Mouse (Mus musculus) C2C12 (cell line): Measurements from ENCODE around the gene Parl. TPM values are rescaled to one million over a fixed set of nuclear protein-coding genes. Genes with fewer than 3 reads are reported as not detected.

Source experiments
- H3K27me3 ChIP-seq: one replicate; pipeline ENCODE4 v1.6.1; 2011; ENCODE audit not compliant: control insufficient read depth, insufficient read depth, insufficient read length
- H3K36me3 ChIP-seq: one replicate; pipeline ENCODE4 v1.6.1; 2011; ENCODE audit not compliant: control insufficient read depth, insufficient read depth
- H3K4me3 ChIP-seq: one replicate; pipeline ENCODE4 v1.5.1; 2011; ENCODE audit warnings: mild to moderate bottlenecking, control low read depth; ENCODE audit not compliant: poor library complexity, insufficient read depth, severe bottlenecking
- H3K79me2 ChIP-seq: one replicate; pipeline ENCODE4 v1.6.1; 2011; ENCODE audit not compliant: control insufficient read depth, insufficient read depth
- H3K79me3 ChIP-seq: one replicate; pipeline ENCODE4 v1.6.1; 2011; ENCODE audit warnings: low read depth, control low read depth
- H3ac ChIP-seq: one replicate; pipeline ENCODE3; 2011; ENCODE audit warnings: low read depth; ENCODE audit not compliant: control insufficient read depth, insufficient read length
- CEBPB ChIP-seq: IDR thresholded peaks from one replicate; pipeline ENCODE4 v1.6.1; 2011; ENCODE audit warnings: low read depth, mild to moderate bottlenecking, control low read depth, moderate library complexity
- CTCF ChIP-seq: IDR thresholded peaks from one replicate; pipeline ENCODE4 v1.5.1; 2011; ENCODE audit not compliant: control insufficient read depth, insufficient read depth, insufficient read length
- FOSL1 ChIP-seq: IDR thresholded peaks from one replicate; pipeline ENCODE4 v1.8.0; 2011; ENCODE audit warnings: mild to moderate bottlenecking, low read length; ENCODE audit not compliant: poor library complexity, insufficient read depth, severe bottlenecking
- MAX ChIP-seq: IDR thresholded peaks from one replicate; pipeline ENCODE4 v1.6.1; 2011; ENCODE audit warnings: mild to moderate bottlenecking, control low read depth
- MYOD1 ChIP-seq: IDR thresholded peaks from one replicate; pipeline ENCODE4 v1.6.1; 2011; ENCODE audit warnings: low read depth; ENCODE audit not compliant: control insufficient read depth, insufficient read length
- MYOG ChIP-seq: IDR thresholded peaks from one replicate; pipeline ENCODE4 v1.6.1; 2011; ENCODE audit not compliant: control insufficient read depth, insufficient read length; ENCODE audit errors: extremely low read depth
- USF1 ChIP-seq: IDR thresholded peaks from one replicate; pipeline ENCODE4 v1.6.1; 2011; ENCODE audit warnings: low read depth, mild to moderate bottlenecking, control low read depth, moderate library complexity
- polyA plus RNA-seq: library from polyadenylated mRNA; unstranded; fragments of >200 nt; fragmentation: generic; extraction: Trizol; gene quantifications from one replicate; pipeline ENCODE4 v1.2.1, GENCODE M21; 2012; ENCODE audit warnings: missing spikeins

Parl gene
- polyA plus RNA-seq, 1 experiment = 179 TPM

DNA sequence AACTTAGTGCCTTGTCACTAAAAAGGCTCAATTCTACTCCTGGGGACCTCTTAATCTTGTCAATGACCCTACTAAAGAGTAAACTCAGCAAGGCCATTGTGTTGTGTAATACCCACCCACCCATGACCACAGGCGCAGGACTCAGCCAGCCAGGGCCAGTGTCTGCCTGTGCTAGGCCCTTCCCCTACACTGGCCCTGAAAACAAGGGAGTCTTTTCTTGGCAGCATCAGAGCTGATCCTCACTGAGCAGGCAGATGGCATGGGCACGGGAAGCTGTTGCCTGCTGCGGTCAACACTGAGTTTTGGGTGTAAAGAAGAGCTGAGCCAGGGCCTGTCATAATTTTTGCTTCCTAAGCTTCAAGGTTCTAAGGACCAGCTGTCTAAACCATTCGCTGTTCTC, 64.8 kb downstream of the Parl start:
- H3K79me3 ChIP-seq = no peaks in the 10 kb centered on the region
- no peak for TF ChIP-seq MYOG
- no peak for TF ChIP-seq MAX
- no peak for TF ChIP-seq USF1
- no peak for TF ChIP-seq MYOD1
- no peak for TF ChIP-seq FOSL1
- TF ChIP-seq CTCF = no peak
- no peak for TF ChIP-seq CEBPB
- H3K36me3 ChIP-seq = no peaks in the 10 kb centered on the region
- H3ac ChIP-seq = no peak overlapping the region
- peaks cover 7% of the 10 kb centered on the region for H3K27me3 ChIP-seq
- H3K4me3 ChIP-seq = no peak overlapping the region
- H3K79me2 ChIP-seq = no peaks in the 10 kb centered on the region

DNA sequence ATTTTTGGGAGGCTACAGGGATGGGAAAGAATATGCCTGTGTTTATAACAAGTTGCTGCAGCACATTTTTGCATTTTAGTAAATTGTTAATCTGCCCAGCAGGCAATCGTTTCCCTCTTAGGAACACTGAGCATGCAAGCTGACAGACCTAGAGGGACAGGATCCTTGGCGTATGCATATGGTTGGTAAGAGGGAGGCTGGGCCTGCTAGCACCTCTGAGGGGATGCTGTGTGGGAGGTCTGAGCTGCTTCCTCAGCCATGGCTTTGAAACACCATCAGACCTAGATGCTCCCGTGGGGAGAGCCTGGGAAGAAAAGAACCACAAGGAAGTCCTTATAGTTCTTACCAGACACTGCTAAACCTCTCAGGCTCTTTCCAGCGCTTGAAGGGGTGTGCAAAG, 67.8 kb downstream of the Parl start:
- Histone ChIP-seq H3K4me3 (no peak overlapping the region), H3K79me2 (no peaks in the 10 kb centered on the region)
- no peak for TF ChIP-seq USF1
- TF ChIP-seq CTCF = no peak
- no peak for TF ChIP-seq MAX
- no peak for TF ChIP-seq FOSL1
- TF ChIP-seq MYOD1 = no peak

More for the DNA sequence above, 67.8 kb downstream of the Parl start:
- Histone ChIP-seq H3ac (no peak overlapping the region), H3K36me3 (peaks cover 18% of the 10 kb centered on the region), H3K79me3 (no peaks in the 10 kb centered on the region), H3K27me3 (no peaks in the 10 kb centered on the region)

Other genes with a start within 250 kb of the Parl start
- gene Klhl24, start 204.8 kb downstream of the Parl start, polyA plus RNA-seq = 2.6 TPM
- 9.6 TPM for gene Yeats2, start 161.3 kb downstream of the Parl start, polyA plus RNA-seq
- 0.13 TPM for gene Map6d1, start 61.0 kb downstream of the Parl start, polyA plus RNA-seq
- 0.05 TPM for gene Cyp2ab1, start 23.0 kb upstream of the Parl start, polyA plus RNA-seq
- 25.8 TPM for gene Abcc5, start 124.0 kb upstream of the Parl start, polyA plus RNA-seq
- gene Eif2b5, start 196.4 kb upstream of the Parl start, polyA plus RNA-seq = 108 TPM
- gene Dvl3, start 214.6 kb upstream of the Parl start, polyA plus RNA-seq = 15.8 TPM
- 556 TPM for gene Ap2m1, start 233.1 kb upstream of the Parl start, polyA plus RNA-seq
- gene Abcf3, start 246.2 kb upstream of the Parl start, polyA plus RNA-seq = 37.1 TPM